Mouse (Mus musculus) midbrain, embryonic 14.5 days (tissue): ENCODE data around the gene Cage1. TPM values are rescaled to one million over a fixed set of nuclear protein-coding genes. Genes with fewer than 3 reads are reported as not detected.

Experiments
- ATAC-seq: fragments of 200-750 bp; cut with Nextera tagmentation; 2 replicates; pipeline ENCODE4 v1.8.0; 2017; ENCODE audit warnings: moderate number of reproducible peaks, moderate library complexity; ENCODE audit not compliant: low FRiP score, low TSS enrichment
- DNase-seq: peaks from one replicate; pipeline ENCODE4 v3.0.0-alpha.2; 2015
- H3K27ac ChIP-seq: fragments of 300-500 bp; sonication (generic); replicated peaks from 2 replicates; pipeline ENCODE4 v1.5.1; 2014; ENCODE audit warnings: mild to moderate bottlenecking, low read depth, low read length, moderate library complexity
- H3K27me3 ChIP-seq: fragments of 300-500 bp; sonication (generic); 2 replicates; pipeline ENCODE4 v1.6.1; 2014; ENCODE audit warnings: low read length, control low read depth, mixed read lengths; ENCODE audit not compliant: control insufficient read depth, insufficient read depth
- H3K36me3 ChIP-seq: fragments of 300-500 bp; sonication (generic); 2 replicates; pipeline ENCODE4 v1.6.1; 2014; ENCODE audit warnings: low read length, control low read depth; ENCODE audit not compliant: control insufficient read depth, insufficient read depth
- H3K4me1 ChIP-seq: fragments of 300-500 bp; sonication (generic); 2 replicates; pipeline ENCODE4 v1.6.1; 2014; ENCODE audit warnings: mild to moderate bottlenecking, antibody characterized with exemption, low read length, control low read depth; ENCODE audit not compliant: control insufficient read depth, insufficient read depth
- H3K4me2 ChIP-seq: fragments of 300-500 bp; sonication (generic); 2 replicates; pipeline ENCODE4 v1.6.1; 2014; ENCODE audit warnings: mild to moderate bottlenecking, low read length, moderate library complexity
- H3K4me3 ChIP-seq: fragments of 300-500 bp; sonication (generic); replicated peaks from 2 replicates; pipeline ENCODE4 v1.5.1; 2014; ENCODE audit warnings: low read depth, low read length
- H3K9ac ChIP-seq: fragments of 300-500 bp; sonication (generic); replicated peaks from 2 replicates; pipeline ENCODE4 v1.6.1; 2014; ENCODE audit warnings: mild to moderate bottlenecking, low read length, moderate library complexity
- H3K9me3 ChIP-seq: fragments of 300-500 bp; sonication (generic); 2 replicates; pipeline ENCODE4 v1.6.1; 2016; ENCODE audit warnings: low read length, control low read depth, mixed read lengths; ENCODE audit not compliant: control insufficient read depth
- WGBS: fragments of 180-500 bp; shearing (Covaris S2); extraction: QIAGEN DNeasy Blood & Tissue Kit; methylation state at CpG from one replicate; pipeline ENCODE4 v1.1.7; 2014; 5-methylcytosine and 5-hydroxymethylcytosine counted together
- polyA plus RNA-seq: library from polyadenylated mRNA; unstranded; fragments of >200 nt; fragmentation: Nextera tagmentation; extraction: Ambion mirVana; gene quantifications from 2 replicates; pipeline ENCODE4 v1.2.1, GENCODE M21; 2014

The Cage1 gene
- polyA plus RNA-seq, 1 experiment from 2014 or later = 2.7 TPM

GRCm38 (mm10) chr13:38027618-38028248, 9.1 kb downstream of the Cage1 start:
- DNase-seq (no peak), ATAC-seq (no peak)
- no peaks in the 10 kb centered on the region for H3K27me3 ChIP-seq
- H3K27ac ChIP-seq = no peak overlapping the region
- 64% methylated on average over 6 of the region's 6 CpGs for WGBS
- no peaks in the 10 kb centered on the region for H3K36me3 ChIP-seq
- no peaks in the 10 kb centered on the region for H3K9me3 ChIP-seq
- H3K4me2 ChIP-seq = no peak overlapping the region
- H3K9ac ChIP-seq = no peak overlapping the region
- H3K4me1 ChIP-seq = no peaks in the 10 kb centered on the region
- no peak overlapping the region for H3K4me3 ChIP-seq

GRCm38 (mm10) chr13:38025874-38026273, 11.0 kb downstream of the Cage1 start:
- no peak overlapping the region for H3K27ac ChIP-seq
- no peak for DNase-seq
- no peak overlapping the region for H3K4me3 ChIP-seq
- H3K36me3 ChIP-seq = no peaks in the 10 kb centered on the region
- ATAC-seq = no peak
- no peaks in the 10 kb centered on the region for H3K9me3 ChIP-seq
- WGBS = 42% methylated on average over 4 of the region's 4 CpGs
- H3K9ac ChIP-seq = no peak overlapping the region
- no peaks in the 10 kb centered on the region for H3K4me1 ChIP-seq
- no peaks in the 10 kb centered on the region for H3K27me3 ChIP-seq
- no peak overlapping the region for H3K4me2 ChIP-seq

- no peaks in the 10 kb centered on the region for H3K27me3 ChIP-seq
- DNase-seq (no peak), ATAC-seq (no peak)
- no peaks in the 10 kb centered on the region for H3K9me3 ChIP-seq
- 74% methylated on average over 3 of the region's 3 CpGs for WGBS
- no peak overlapping the region for H3K27ac ChIP-seq
- no peaks in the 10 kb centered on the region for H3K36me3 ChIP-seq
- H3K4me3 ChIP-seq = no peak overlapping the region
- no peak overlapping the region for H3K9ac ChIP-seq
- no peak overlapping the region for H3K4me2 ChIP-seq
- H3K4me1 ChIP-seq = no peaks in the 10 kb centered on the region
Observed at GRCm38 (mm10) chr13:38018791-38019190, 18.1 kb downstream of the Cage1 start.

- DNase-seq (no peak), ATAC-seq (no peak)
- Histone ChIP-seq H3K4me3 (no peak overlapping the region), H3K36me3 (no peaks in the 10 kb centered on the region), H3K27me3 (no peaks in the 10 kb centered on the region), H3K9me3 (no peaks in the 10 kb centered on the region), H3K9ac (no peak overlapping the region), H3K4me1 (no peaks in the 10 kb centered on the region), H3K4me2 (no peak overlapping the region), H3K27ac (no peak overlapping the region)
- WGBS = 94% methylated on average over 4 of the region's 4 CpGs
Observed at GRCm38 (mm10) chr13:38015591-38015990, 21.3 kb downstream of the Cage1 start.

- no peaks in the 10 kb centered on the region for H3K9me3 ChIP-seq
Observed at GRCm38 (mm10) chr13:38012436-38012835, 24.4 kb downstream of the Cage1 start.

GRCm38 (mm10) chr13:38010444-38010910, 26.4 kb downstream of the Cage1 start:
- no peak overlapping the region for H3K9ac ChIP-seq

More at GRCm38 (mm10) chr13:38012436-38012835, 24.4 kb downstream of the Cage1 start:
- Histone ChIP-seq H3K4me1 (no peaks in the 10 kb centered on the region), H3K36me3 (no peaks in the 10 kb centered on the region), H3K27ac (no peak overlapping the region), H3K4me3 (no peak overlapping the region), H3K4me2 (no peak overlapping the region), H3K27me3 (no peaks in the 10 kb centered on the region), H3K9ac (no peak overlapping the region)
- DNase-seq = no peak
- no peak for ATAC-seq
- WGBS = 92% methylated on average over 5 of the region's 5 CpGs

GRCm38 (mm10) chr13:38009721-38010408, 27.0 kb downstream of the Cage1 start:
- Histone ChIP-seq H3K9ac (no peak overlapping the region), H3K27me3 (no peaks in the 10 kb centered on the region), H3K36me3 (no peaks in the 10 kb centered on the region), H3K4me1 (no peaks in the 10 kb centered on the region), H3K9me3 (no peaks in the 10 kb centered on the region), H3K4me2 (no peak overlapping the region), H3K4me3 (no peak overlapping the region), H3K27ac (no peak overlapping the region)
- 89% methylated on average over 5 of the region's 5 CpGs for WGBS
- ATAC-seq (no peak), DNase-seq (no peak)

More at GRCm38 (mm10) chr13:38010444-38010910, 26.4 kb downstream of the Cage1 start:
- Histone ChIP-seq H3K36me3 (no peaks in the 10 kb centered on the region), H3K4me1 (no peaks in the 10 kb centered on the region), H3K4me3 (no peak overlapping the region), H3K9me3 (no peaks in the 10 kb centered on the region), H3K27ac (no peak overlapping the region), H3K4me2 (no peak overlapping the region), H3K27me3 (no peaks in the 10 kb centered on the region)
- ATAC-seq (no peak), DNase-seq (no peak)
- WGBS = 82% methylated on average over 5 of the region's 5 CpGs

GRCm38 (mm10) chr13:38007972-38008371, 28.9 kb downstream of the Cage1 start:
- Histone ChIP-seq H3K9ac (no peak overlapping the region), H3K4me3 (no peak overlapping the region)

GRCm38 (mm10) chr13:38002461-38002860, 34.4 kb downstream of the Cage1 start:
- H3K4me1 ChIP-seq = no peaks in the 10 kb centered on the region
- H3K9me3 ChIP-seq = no peaks in the 10 kb centered on the region
- H3K4me3 ChIP-seq = no peak overlapping the region
- H3K9ac ChIP-seq = no peak overlapping the region
- no peaks in the 10 kb centered on the region for H3K27me3 ChIP-seq
- ATAC-seq (no peak), DNase-seq (no peak)
- no peak overlapping the region for H3K27ac ChIP-seq
- WGBS = 49% methylated on average over 1 of the region's 1 CpGs
- no peak overlapping the region for H3K4me2 ChIP-seq
- H3K36me3 ChIP-seq = no peaks in the 10 kb centered on the region

More at GRCm38 (mm10) chr13:38007972-38008371, 28.9 kb downstream of the Cage1 start:
- no peak for ATAC-seq
- 94% methylated on average over 2 of the region's 2 CpGs for WGBS
- Histone ChIP-seq H3K4me2 (no peak overlapping the region), H3K36me3 (no peaks in the 10 kb centered on the region), H3K9me3 (no peaks in the 10 kb centered on the region), H3K27me3 (no peaks in the 10 kb centered on the region), H3K4me1 (no peaks in the 10 kb centered on the region), H3K27ac (no peak overlapping the region)
- DNase-seq = no peak
